Mouse (Mus musculus) urinary bladder, postnatal 36 days (tissue): ENCODE data around the gene Arl16.
A peak's percentile ranks its signal among the peaks of the same experiment; 100 is the strongest.
"Not testable (repeated sequence)": the region's sequence is repeated elsewhere in the genome, so short reads cannot be mapped to it uniquely, and the experiment has no call there.

ENCODE experiments used
- DNase-seq, 2 experiments: peaks; one replicate each; pipeline ENCODE4 v3.0.0; 2022; ENCODE audit warnings: low spot score in 2 of 2, mixed read lengths in 1 of 2

Arl16 gene

GRCm38 (mm10) chr11:120467051-120467735 is at the start of gene Arl16:
Arl16 (minus strand) TSS chr11:120467607.
- DNase-seq: peak; percentile 87 to 94

- no peak for DNase-seq
Measured at GRCm38 (mm10) chr11:120517147-120517546, 49.7 kb upstream of the Arl16 start.

GRCm38 (mm10) chr11:120515611-120516010 is 48.2 kb upstream of the Arl16 start:
- peak; percentile 90 for DNase-seq

GRCm38 (mm10) chr11:120514262-120514661 is 46.9 kb upstream of the Arl16 start:
- DNase-seq: not testable (repeated sequence)

- DNase-seq: no peak
Measured at GRCm38 (mm10) chr11:120512790-120513453, 45.5 kb upstream of the Arl16 start.

- no peak for DNase-seq
Measured at GRCm38 (mm10) chr11:120510375-120511030, 43.1 kb upstream of the Arl16 start.

- DNase-seq: no peak
Measured at GRCm38 (mm10) chr11:120509940-120510339, 42.5 kb upstream of the Arl16 start.

GRCm38 (mm10) chr11:120508290-120508870 is 41.0 kb upstream of the Arl16 start:
- no peak for DNase-seq

GRCm38 (mm10) chr11:120507611-120508289 is 40.3 kb upstream of the Arl16 start:
- no peak for DNase-seq

- no peak for DNase-seq
Measured at GRCm38 (mm10) chr11:120506899-120507298, 39.5 kb upstream of the Arl16 start.

GRCm38 (mm10) chr11:120505661-120506060 is 38.3 kb upstream of the Arl16 start:
- DNase-seq: no peak

- DNase-seq: no peak
Measured at GRCm38 (mm10) chr11:120501701-120502100, 34.3 kb upstream of the Arl16 start.

GRCm38 (mm10) chr11:120501018-120501417 is 33.6 kb upstream of the Arl16 start:
- DNase-seq: no peak

GRCm38 (mm10) chr11:120500357-120500756 is 33.0 kb upstream of the Arl16 start:
- DNase-seq: peak; percentile 88 to 89

GRCm38 (mm10) chr11:120499894-120500293 is 32.5 kb upstream of the Arl16 start:
- DNase-seq: no peak

- no peak for DNase-seq
Measured at GRCm38 (mm10) chr11:120498891-120499290, 31.5 kb upstream of the Arl16 start.

- DNase-seq: peak in 1 of 2 experiments; percentile 60
Measured at GRCm38 (mm10) chr11:120498226-120498625, 30.8 kb upstream of the Arl16 start.

- peak in 1 of 2 experiments; percentile 52 for DNase-seq
Measured at GRCm38 (mm10) chr11:120497436-120497835, 30.0 kb upstream of the Arl16 start.

GRCm38 (mm10) chr11:120493911-120494310 is 26.5 kb upstream of the Arl16 start:
- no peak for DNase-seq

GRCm38 (mm10) chr11:120493351-120493750 is 25.9 kb upstream of the Arl16 start:
- no peak for DNase-seq

GRCm38 (mm10) chr11:120492878-120493203 is 25.4 kb upstream of the Arl16 start:
- DNase-seq: no peak
